Mouse (Mus musculus): ENCODE measurements around the gene Rgs7.

Rgs7 gene

GRCm38 (mm10) chr1:175174918-175175675 is 317.2 kb downstream of the Rgs7 start:
- DNase-seq (ENCODE audit: low spot score), result no peak

GRCm38 (mm10) chr1:175155469-175155868 is 336.8 kb downstream of the Rgs7 start:
- DNase-seq (ENCODE audit: low spot score), result no peak

GRCm38 (mm10) chr1:175143051-175143450 is 349.2 kb downstream of the Rgs7 start:
- no peak for DNase-seq (ENCODE audit: low spot score)

GRCm38 (mm10) chr1:175128525-175128924 is 363.8 kb downstream of the Rgs7 start:
- DNase-seq (ENCODE audit: low spot score), result no peak

- no peak for DNase-seq (ENCODE audit: low spot score)
Measured at GRCm38 (mm10) chr1:175124416-175124815, 367.9 kb downstream of the Rgs7 start.

- DNase-seq (ENCODE audit: low spot score), result no peak
Measured at GRCm38 (mm10) chr1:175118904-175119555, 373.3 kb downstream of the Rgs7 start.

- DNase-seq (ENCODE audit: low spot score), result no peak
Measured at GRCm38 (mm10) chr1:175108270-175108860, 383.9 kb downstream of the Rgs7 start.

GRCm38 (mm10) chr1:175106315-175106714 is 386.0 kb downstream of the Rgs7 start:
- no peak for DNase-seq (ENCODE audit: low spot score)

GRCm38 (mm10) chr1:175105426-175105825 is 386.9 kb downstream of the Rgs7 start:
- no peak for DNase-seq (ENCODE audit: low spot score)

GRCm38 (mm10) chr1:175097014-175097413 is 395.3 kb downstream of the Rgs7 start:
- DNase-seq (ENCODE audit: low spot score), result no peak

- DNase-seq (ENCODE audit: low spot score), result no peak
Measured at GRCm38 (mm10) chr1:175082104-175082503, 410.2 kb downstream of the Rgs7 start.

GRCm38 (mm10) chr1:175079819-175080608 is 412.3 kb downstream of the Rgs7 start:
- DNase-seq (ENCODE audit: low spot score), result no peak

GRCm38 (mm10) chr1:175073500-175074232 is 418.6 kb downstream of the Rgs7 start:
- DNase-seq (ENCODE audit: low spot score), result no peak

GRCm38 (mm10) chr1:175069758-175070290 is 422.5 kb downstream of the Rgs7 start:
- DNase-seq (ENCODE audit: low spot score), result no peak

- DNase-seq (ENCODE audit: low spot score), result no peak
Measured at GRCm38 (mm10) chr1:175049121-175049520, 443.2 kb downstream of the Rgs7 start.

- no peak for DNase-seq (ENCODE audit: low spot score)
Measured at GRCm38 (mm10) chr1:175041167-175041817, 451.0 kb downstream of the Rgs7 start.

- no peak for DNase-seq (ENCODE audit: low spot score)
Measured at GRCm38 (mm10) chr1:175040038-175040437, 452.3 kb downstream of the Rgs7 start.

- DNase-seq (ENCODE audit: low spot score), result no peak
Measured at GRCm38 (mm10) chr1:175039567-175039966, 452.7 kb downstream of the Rgs7 start.

- no peak for DNase-seq (ENCODE audit: low spot score)
Measured at GRCm38 (mm10) chr1:175035461-175035860, 456.8 kb downstream of the Rgs7 start.

GRCm38 (mm10) chr1:175032015-175032414 is 460.3 kb downstream of the Rgs7 start:
- DNase-seq (ENCODE audit: low spot score), result no peak

- DNase-seq (ENCODE audit: low spot score), result no peak
Measured at GRCm38 (mm10) chr1:175028716-175029204, 463.5 kb downstream of the Rgs7 start.

Measured in ovary, postnatal 10 days (tissue).